Mouse (Mus musculus): Measurements from ENCODE around the gene Tuba3a. TPM values are rescaled to one million over a fixed set of nuclear protein-coding genes. Genes with fewer than 3 reads are reported as not detected.
"Not testable (repeated sequence)": the region's sequence is repeated elsewhere in the genome, so short reads cannot be mapped to it uniquely, and the experiment has no call there.

Tuba3a gene
- polyA plus RNA-seq, 1 experiment = 0.04 TPM

GRCm38 (mm10) chr6:125307091-125307490 lies 21.2 kb upstream of the Tuba3a start:
- DNase-seq (ENCODE audit: low spot score) = no peak

DNA sequence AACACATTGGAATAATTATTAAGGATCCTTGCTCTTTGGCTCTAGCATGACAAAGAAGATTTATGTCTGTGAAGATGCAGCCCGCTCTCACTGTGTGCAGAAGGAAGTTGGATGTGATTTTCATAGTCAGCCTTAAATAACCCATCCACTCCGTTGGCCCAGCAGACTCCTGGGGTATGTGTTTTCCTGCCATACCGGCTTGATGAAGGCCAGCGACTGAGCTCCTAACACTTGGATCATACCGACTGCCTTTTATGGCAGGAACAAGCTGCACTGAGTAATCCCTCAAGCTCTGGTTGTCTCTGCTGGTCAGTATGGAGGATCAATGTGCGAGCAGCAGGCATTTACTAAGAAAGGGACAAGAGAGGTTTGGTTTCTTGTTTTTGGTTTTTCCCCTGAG lies 19.6 kb upstream of the Tuba3a start:
- no peak for DNase-seq (ENCODE audit: low spot score)

DNA sequence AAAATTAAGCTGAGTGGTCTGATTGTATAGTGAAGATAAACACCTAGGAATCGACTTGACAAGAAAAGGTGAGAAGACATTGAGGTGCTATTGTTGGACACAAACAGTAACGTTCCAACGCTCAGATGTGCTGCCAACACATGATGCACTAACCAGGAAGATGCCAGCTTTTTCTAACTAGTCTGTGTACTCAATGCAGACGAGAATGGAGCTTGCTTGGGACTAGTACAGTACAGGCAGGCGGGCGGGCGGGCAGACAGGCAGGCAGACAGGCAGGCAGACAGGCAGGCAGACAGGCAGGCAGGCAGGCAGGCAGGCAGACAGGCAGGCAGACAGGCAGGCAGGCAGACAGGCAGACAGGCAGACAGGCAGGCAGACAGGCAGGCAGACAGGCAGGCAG lies 18.6 kb upstream of the Tuba3a start:
- not testable (repeated sequence) for DNase-seq (ENCODE audit: low spot score)

GRCm38 (mm10) chr6:125303242-125303641 lies 17.4 kb upstream of the Tuba3a start:
- no peak for DNase-seq (ENCODE audit: low spot score)

DNA sequence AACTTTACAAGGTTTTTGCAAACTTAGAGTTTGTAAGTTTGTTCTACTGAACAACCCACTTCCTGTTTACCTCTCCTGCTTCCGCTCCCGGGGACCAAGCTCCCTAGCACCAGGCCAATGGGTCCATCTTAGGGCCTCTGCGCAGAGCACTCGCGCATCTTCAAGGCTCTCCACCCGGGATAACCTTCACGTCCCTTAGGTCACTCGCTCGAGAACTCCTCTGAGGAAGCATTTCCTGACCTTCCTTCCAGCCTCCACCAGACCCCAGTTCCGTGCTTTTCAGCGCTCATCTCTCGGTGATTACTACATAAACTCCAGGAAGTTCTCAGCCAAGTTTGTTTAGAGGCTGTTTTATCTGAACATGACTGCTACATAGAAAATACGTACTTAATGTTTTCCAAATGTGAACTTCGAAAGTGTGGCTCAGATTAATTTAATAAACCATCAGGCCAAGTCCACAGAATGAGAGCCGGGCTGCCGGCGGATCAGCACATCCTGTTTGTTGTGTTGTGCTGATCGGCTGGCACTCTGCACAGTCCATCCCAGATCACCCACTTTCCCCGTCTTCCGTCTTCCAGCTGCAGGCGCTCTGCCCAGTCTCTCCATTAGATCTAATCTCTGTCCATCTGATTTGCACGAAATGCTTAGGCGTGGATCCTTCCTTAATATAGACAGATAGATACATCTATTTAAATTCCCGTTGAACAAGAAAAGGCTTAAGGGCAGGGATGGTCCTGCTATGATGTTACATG lies 16.6 kb upstream of the Tuba3a start:
- DNase-seq (ENCODE audit: low spot score) = no peak

DNA sequence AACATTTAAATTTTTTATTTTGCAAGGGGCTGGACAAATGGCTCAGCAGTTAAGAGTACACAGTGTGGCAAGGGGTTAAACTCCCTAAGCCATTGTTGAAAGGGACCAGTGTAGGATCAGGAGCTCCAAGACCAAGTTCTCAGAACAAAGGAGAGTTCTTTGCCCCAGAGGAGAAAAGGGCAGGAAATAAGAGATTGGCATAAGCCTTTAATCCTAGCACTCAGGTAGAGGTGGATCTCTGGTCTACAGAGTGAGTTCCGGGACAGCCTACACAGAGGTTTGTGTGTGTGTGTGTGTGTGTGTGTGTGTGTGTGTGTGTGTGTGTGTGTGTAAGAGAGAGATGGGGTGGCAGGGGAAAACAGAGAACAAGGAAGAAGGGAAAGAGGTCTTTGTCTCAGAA lies 15.1 kb upstream of the Tuba3a start:
- no peak for DNase-seq (ENCODE audit: low spot score)

GRCm38 (mm10) chr6:125297149-125297820 lies 11.4 kb upstream of the Tuba3a start:
- no peak for DNase-seq (ENCODE audit: low spot score)

DNA sequence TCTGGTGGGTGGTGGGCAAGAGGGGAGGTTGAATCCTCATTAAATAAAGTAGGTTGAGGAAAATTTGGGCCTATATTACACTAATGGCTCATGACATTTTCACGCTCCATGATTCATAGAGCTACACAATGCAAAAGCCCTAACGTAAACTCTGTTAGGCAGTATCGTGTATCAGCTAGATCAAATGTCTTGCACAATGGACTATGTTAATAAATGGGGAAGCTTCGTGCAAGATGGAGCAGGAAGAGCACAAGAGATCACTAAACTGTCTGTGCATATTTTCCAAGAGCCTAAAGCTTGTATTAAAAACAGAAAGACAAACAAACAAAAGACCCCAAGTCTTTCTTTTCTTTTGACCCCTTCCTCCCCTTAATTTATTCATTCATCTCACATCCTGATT lies 8.2 kb upstream of the Tuba3a start:
- DNase-seq (ENCODE audit: low spot score) = no peak

DNA sequence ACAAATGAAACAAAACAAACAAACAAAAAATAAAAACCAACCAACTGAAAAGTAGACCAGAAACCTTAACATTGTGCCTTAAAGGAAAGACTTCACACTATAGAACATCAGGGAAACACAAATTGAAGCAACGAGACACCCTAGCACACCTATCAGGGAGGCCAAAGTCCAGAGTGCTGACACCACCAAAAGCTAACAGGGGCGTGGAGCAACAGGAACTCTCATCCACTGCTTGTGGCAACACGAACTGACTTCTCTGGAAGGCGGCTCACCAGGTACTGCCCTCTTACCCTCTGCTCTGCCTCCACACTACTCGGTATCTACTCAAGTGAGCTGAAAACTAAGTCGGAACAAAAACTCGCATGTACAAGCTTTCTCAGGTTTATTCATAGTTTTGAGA lies 6.4 kb upstream of the Tuba3a start:
- no peak for DNase-seq (ENCODE audit: low spot score)

GRCm38 (mm10) chr6:125291329-125291728 lies 5.5 kb upstream of the Tuba3a start:
- no peak for DNase-seq (ENCODE audit: low spot score)

DNA sequence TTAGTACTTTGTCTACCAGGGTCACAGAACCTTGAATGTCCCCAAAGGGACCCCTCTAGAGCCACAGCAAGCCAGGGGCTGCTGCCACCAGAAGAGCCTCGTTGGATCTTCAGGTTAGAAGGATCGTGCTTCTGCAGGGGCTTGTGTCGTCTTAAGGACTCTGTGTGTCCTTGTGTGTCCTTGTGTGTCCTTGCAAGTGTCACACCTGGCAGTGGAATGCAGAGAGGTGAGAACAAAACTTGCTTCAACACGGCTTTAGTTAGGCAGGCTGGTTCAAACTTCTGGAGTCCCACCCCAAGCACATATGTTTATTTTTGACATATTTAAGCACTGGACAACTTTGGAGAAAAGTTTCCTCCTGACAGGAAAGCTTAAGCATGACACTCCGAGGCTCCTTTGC lies 2.9 kb upstream of the Tuba3a start:
- no peak for DNase-seq (ENCODE audit: low spot score)

DNA sequence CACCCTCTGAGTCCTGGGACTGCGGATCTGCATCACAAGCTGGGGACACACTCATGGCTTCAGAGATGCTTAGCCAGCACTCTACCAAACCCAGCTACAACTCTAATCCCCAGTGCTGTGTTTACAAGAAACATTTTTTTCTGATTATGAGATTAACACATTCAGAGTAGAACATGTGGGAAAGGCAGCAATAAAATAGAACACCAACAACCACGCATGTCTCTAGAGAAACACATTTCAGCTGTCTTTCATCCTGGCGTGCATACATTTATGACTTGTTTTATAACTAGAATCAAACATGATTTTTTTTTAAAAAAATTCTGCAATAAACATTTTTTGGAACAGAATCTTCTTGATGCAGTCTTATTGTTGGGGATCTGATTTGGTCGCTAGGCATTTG lies 1.1 kb upstream of the Tuba3a start:
- no peak for DNase-seq (ENCODE audit: low spot score)

DNA sequence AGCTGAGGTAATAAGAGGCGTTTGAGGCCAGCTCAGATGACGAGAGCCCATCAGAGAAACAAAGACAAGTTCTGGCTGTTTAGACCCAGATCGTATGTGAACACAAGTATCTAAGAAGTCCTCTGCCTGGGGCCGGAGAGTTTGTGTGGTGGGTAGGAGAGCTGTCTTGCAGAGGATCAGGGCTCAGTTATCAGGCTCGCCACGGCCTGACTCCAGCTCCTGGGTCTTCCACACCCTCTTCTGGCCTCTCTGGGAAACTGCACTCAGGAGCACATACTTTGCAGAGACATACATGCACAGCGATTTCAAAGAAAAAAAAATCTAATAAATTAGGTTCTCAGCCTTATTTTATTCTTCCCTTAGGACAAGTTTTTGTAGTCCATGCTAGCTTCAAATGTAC lies 1.1 kb downstream of the Tuba3a start:
- no peak for DNase-seq (ENCODE audit: low spot score)

GRCm38 (mm10) chr6:125284250-125284649 lies 1.6 kb downstream of the Tuba3a start:
- no peak for DNase-seq (ENCODE audit: low spot score)

DNA sequence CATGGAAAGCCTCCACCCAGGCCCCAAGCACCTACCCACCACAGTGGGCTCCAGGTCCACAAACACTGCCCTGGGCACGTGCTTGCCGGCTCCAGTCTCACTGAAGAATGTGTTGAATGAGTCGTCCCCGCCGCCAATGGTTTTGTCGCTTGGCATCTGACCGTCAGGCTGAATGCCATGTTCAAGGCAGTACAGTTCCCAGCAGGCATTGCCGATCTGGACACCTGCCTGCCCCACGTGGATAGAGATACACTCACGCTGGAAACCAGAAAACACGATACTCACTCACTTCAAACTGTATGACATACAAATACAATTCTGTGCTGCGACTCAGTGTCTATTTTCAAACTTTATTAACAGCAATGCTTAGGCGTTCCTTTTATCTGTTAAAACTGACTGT lies 3.1 kb downstream of the Tuba3a start:
- DNase-seq (ENCODE audit: low spot score) = not testable (repeated sequence)

- no peak for DNase-seq (ENCODE audit: low spot score)
These were observed 6.1 kb downstream of the Tuba3a start for GRCm38 (mm10) chr6:125279729-125280128.

DNA sequence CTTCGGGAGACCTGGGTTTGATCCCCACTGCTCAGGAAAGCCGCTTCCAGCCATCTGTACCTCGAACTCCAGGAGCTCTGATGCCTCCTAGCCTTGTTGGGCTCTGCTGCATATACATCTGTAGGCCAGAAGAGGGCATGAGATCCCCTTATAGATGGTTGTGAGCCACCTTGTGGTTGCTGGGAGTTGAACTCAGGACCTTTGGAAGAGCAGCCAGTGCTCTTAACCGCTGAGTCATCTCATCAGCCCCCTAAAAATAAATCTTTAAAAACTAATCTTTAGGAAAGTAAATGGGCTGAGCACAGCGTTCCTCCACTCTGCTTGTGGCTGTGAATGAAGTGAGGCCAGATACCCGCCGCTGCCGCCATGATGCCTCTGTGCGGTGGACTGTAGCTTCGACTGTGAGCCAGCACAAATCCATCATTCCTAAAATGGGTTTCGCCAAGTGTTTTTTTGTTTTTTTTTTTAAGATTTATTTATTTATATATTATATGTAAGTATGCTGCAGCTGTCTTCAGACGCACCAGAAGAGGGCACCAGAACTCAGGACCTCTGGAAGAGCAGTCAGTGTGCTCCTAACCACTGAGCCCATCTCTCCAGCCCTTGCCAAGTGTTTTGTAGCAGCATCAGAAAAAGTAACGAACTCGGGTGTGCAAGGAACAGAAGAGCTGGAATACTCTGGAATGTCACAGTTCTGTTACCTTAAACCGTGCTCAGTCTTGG lies 10.8 kb downstream of the Tuba3a start:
- DNase-seq (ENCODE audit: low spot score) = no peak

DNA sequence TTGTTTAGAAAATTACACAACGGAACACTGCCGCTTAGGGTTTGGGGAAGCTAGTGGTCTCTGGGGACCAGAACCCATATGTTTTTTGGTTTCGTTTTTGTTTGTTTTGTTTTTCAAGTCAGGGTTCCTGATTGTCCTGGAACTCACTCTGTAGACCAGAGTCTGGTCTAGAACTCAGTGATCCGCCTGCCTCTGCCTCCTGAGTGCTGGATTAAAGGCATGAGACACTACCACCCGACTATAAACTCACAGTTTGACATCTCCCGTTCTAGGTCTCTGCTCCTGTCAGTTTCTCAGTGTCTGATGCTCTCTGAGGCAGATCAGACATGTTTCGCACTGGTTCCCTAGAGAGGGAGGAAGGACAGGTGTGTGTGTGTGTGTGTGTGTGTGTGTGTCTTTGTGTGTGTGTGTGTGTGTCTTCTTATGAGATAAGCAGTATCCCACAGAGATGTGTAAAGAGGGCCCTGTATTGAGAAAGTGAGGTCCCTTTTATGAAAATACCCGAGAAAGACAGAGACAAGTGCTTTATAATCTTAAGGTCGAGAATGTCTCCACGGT lies 13.5 kb downstream of the Tuba3a start:
- no peak for DNase-seq (ENCODE audit: low spot score)

GRCm38 (mm10) chr6:125271455-125272227 lies 14.2 kb downstream of the Tuba3a start:
- DNase-seq (ENCODE audit: low spot score) = peak; percentile 64

DNA sequence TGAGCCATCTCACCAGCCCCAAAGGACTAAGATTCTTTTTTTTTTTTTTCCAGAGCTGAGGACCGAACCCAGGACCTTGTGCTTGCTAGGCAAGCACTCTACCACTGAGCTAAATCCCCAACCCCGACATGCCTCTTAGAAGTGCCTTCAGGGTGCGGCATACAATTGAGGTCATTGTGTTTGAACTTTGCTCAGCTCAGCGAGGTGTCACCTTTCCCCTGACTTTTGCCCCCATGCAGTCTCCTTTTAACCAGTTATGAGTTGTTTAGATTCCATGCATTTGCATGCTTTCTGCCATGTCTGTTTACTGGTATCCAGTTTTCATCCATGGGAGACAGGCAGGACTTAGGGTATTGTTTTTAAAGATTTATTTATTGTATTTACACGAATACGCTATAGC lies 17.0 kb downstream of the Tuba3a start:
- DNase-seq (ENCODE audit: low spot score) = no peak

GRCm38 (mm10) chr6:125267469-125267868 lies 18.4 kb downstream of the Tuba3a start:
- no peak for DNase-seq (ENCODE audit: low spot score)

- DNase-seq (ENCODE audit: low spot score) = not testable (repeated sequence)
These were observed 19.2 kb downstream of the Tuba3a start for GRCm38 (mm10) chr6:125266600-125266999.
